Mouse (Mus musculus) cortical plate, adult 2 months (tissue): ENCODE measurements around the gene Unk.

Experiments used
- CTCF ChIP-seq: fragments of 200-500 bp; IDR thresholded peaks from 2 replicates; pipeline ENCODE4 v1.5.1; 2011; ENCODE audit warnings: mild to moderate bottlenecking, control low read depth, low read length; ENCODE audit not compliant: insufficient read depth; ENCODE audit errors: extremely low read depth
- POLR2A ChIP-seq: fragments of 200-500 bp; IDR thresholded peaks from 2 replicates; pipeline ENCODE4 v1.6.1; 2011; ENCODE audit warnings: mild to moderate bottlenecking, low read length, control low read depth; ENCODE audit not compliant: insufficient read depth; ENCODE audit errors: extremely low read depth

DNA sequence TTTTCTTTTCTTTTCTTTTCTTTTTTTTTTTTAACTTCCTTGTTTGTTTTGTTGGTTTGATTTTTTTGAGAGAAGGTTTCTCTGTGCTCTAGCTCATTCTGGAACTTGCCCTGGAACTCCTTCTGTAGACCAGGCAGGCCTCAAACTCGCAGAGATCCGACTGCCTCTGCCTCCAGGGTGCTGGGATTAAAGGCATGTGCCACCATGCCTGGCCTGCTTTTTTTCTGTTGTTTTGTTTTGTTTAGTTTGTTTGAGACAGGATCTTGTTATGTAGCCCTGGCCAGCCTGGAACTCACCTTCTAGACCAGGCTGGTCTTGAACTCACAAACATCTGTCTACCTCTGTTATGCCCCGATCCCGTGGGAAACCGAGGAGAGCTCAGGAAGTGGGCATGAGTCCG is 59.4 kb downstream of the Unk start:
- TF ChIP-seq POLR2A (no peak), CTCF (no peak)
